Mouse (Mus musculus) retina, embryonic 14.5 days (tissue): Measurements from ENCODE around the gene Tmem59.
A peak's percentile ranks its signal among the peaks of the same experiment; 100 is the strongest.

ENCODE experiments used
- DNase-seq: peaks from one replicate; pipeline ENCODE4 v3.0.0-alpha.2; 2015; ENCODE audit warnings: low spot score

Tmem59 gene

DNA sequence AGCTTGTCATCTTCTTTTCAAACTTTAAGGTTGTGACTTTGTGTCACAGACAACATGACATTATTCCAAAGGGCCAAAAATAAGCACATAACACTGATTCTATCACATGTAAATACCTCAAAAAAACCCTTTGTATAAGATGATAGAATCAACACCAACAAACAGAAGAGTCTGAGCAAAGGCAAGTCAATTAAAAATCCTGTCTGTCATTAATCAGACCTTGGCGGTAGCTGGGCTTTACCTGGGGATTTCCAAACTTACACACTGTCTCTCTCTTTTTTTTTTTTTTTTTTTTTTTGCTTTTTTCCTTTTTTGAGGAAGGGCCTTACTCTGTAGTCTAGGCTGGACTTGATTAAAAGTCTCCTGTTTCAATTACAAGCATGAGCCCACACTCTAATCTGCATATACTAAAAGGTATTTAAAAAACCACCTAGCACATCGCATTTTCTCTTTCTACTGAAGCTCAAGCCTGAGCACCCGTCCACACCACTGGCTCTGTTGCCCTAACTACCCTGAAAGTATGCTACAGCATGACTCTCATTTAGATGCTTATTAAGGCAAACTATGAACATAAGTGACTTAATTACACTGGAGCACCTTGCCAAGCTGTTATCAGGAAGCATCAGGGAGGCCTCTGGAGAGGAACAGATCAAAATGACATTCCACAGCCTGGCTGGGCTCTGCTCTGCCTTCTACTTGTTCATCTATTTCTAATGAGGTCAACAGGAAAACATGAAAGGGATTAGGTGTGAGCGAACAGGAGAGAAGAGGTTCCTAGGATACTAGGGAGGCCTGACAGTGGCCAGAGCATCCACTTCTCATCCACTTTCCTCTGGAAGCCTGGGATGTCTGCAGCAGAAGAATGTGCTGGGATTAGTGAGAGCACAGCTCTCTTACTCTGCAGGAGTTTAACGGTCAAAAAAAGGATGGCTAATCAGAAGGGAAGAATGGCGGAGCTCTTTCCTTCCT is 65.5 kb downstream of the Tmem59 start:
- no peak for DNase-seq

DNA sequence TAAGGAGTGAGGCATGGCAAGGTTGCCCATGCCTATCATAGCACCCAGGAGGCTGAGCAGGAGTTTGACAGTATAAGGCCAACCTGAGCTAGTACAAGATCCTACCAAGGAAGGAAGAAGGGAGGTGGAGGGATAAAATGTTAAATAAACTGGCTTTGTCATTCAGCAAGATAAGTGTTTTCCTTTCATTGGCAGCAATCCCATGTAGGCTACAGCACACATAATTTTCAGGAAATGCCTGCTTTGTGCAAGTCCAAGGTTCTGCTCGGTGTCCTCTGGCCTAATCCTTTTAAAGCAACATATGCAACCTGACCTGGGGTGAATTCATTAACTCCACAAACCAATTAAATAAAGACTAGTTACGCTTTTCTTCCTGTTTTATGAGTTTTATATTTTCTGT is 67.2 kb downstream of the Tmem59 start:
- no peak for DNase-seq

DNA sequence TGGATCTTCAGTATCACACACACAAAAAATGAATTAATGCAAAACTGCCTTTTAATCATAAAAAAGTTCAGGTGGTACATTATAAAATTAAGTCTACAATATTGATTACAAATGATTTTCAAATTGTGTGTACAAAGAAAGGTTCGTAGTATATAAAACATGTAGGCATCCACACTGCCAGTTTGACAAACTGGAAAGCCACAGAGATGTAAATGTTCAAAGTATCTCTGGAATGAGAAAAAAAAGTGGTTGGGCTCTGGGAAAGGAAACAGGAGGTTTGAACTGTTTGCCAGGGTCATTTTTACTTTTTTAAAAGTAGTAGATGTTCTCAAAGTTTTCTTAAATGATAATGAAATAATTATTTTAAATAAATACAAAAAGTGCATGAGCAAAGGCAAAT is 67.8 kb downstream of the Tmem59 start:
- no peak for DNase-seq

DNA sequence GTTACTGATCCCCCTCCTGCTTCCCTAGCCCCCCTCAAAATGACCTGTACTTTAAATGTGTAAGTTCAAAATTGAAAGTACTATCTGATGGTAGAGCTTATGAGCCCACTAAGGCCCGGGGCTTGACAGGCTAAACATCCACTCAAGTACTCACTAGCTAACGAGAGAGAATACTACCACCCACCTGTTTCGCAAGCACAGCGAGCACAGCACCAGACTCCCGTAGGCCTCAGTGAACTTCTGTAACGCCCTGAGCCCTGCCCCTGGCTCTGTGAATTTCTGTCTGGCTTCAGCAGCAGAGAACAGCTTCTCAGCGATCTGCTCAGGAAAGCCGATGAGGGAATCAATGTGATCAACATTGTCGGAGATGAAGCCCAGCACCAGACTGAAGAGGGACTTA is 68.9 kb downstream of the Tmem59 start:
- DNase-seq: no peak

DNA sequence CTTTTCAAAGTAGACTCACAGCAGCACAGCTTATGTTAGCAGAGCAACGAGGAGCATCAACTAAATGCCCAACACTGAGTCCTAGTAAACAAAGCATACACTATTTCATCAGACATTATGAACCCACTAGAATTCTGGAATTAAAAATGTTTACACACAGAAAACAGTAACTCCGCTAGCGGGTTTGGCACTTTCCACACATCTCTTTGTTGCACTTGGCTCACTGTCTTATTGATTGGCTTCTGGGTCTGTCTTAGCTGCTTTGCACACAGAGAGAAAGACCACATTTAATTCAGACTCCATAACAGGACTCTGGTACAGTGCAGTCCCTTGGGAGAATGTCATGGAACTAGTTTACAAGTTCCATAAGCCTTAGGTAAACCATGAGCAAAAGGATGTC is 69.9 kb downstream of the Tmem59 start:
- DNase-seq: no peak

DNA sequence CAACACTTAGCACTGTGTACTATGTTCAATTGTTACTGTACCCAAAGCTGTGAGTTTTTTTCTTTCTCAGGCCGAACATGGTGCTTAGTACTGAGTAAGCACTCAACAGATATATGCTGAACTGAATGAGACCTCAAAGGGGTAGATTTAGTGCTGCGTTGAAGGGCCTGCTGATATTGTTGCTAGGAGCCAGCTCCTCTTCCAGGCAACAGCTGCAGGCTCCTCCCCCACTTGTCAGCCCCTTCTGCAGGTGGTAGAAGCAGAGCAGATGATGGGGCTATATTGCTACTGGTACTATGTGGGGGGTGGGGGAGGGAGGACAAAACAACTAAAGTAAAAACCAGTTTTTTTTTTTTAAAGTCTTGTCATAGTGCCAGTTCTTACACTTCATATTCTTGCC is 71.3 kb downstream of the Tmem59 start:
- DNase-seq: no peak

DNA sequence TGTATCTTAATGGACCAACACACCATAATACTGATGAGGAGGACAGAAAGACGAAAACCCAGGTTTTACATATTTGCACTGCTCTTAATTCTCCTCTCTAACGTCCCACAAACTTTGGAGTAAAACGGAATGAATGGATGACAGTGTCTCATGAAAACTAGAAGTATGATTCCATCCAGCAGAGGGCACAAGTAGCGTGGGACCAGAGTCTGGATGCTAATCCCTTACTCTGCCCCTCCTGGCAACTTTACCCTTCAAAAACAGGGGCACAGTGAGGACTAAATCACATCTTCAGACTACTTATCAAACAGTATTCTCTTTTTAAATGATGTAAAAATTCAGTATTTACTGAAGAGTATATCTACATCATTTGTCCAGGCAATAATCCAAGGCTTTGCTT is 72.3 kb downstream of the Tmem59 start:
- peak; percentile 86 for DNase-seq
